Mouse (Mus musculus): ENCODE measurements around the gene Lrrc7.

- TF ChIP-seq CTCF (IDR thresholded peaks at IDR 0.05; ENCODE audit: extremely low read depth, insufficient read length, insufficient replicate concordance, low read depth, low read length) (no peak), POLR2A (IDR thresholded peaks at IDR 0.05; ENCODE audit: low read depth, low read length) (no peak)
Measured at GRCm38 (mm10) chr3:158148998-158149397, 413.0 kb downstream of the Lrrc7 start.
